Mouse (Mus musculus) ES-Bruce4 (cell line): Measurements from ENCODE around the gene Papola. TPM values are rescaled to one million over a fixed set of nuclear protein-coding genes. Genes with fewer than 3 reads are reported as not detected.

Source experiments
- H3K27ac ChIP-seq: 2 replicates; pipeline ENCODE4 v1.5.1; 2012; ENCODE audit warnings: low read length, inconsistent platforms; ENCODE audit not compliant: insufficient read depth
- H3K27me3 ChIP-seq: 2 replicates; pipeline ENCODE4 v1.6.1; 2012; ENCODE audit warnings: mild to moderate bottlenecking, low read length, inconsistent platforms; ENCODE audit not compliant: control insufficient read depth, poor library complexity, insufficient read depth, severe bottlenecking
- H3K36me3 ChIP-seq: 2 replicates; pipeline ENCODE4 v1.6.1; 2012; ENCODE audit warnings: inconsistent platforms, mild to moderate bottlenecking, low read length, moderate library complexity; ENCODE audit not compliant: control insufficient read depth, poor library complexity, insufficient read depth, severe bottlenecking
- H3K4me1 ChIP-seq: one replicate; pipeline ENCODE4 v1.8.1; 2011; ENCODE audit warnings: low read length; ENCODE audit not compliant: control insufficient read depth, insufficient read depth
- H3K4me3 ChIP-seq: 2 replicates; pipeline ENCODE4 v1.5.1; 2011; ENCODE audit warnings: low read depth, mild to moderate bottlenecking, low read length
- H3K9ac ChIP-seq: 2 replicates; pipeline ENCODE4 v1.6.1; 2012; ENCODE audit warnings: low read depth, mild to moderate bottlenecking, inconsistent platforms; ENCODE audit not compliant: poor library complexity, severe bottlenecking
- H3K9me3 ChIP-seq: replicated peaks from 2 replicates; pipeline ENCODE4 v1.6.1; 2012; ENCODE audit warnings: mild to moderate bottlenecking, low read length, inconsistent platforms; ENCODE audit not compliant: control insufficient read depth, poor library complexity, insufficient read depth, severe bottlenecking
- CTCF ChIP-seq: IDR thresholded peaks from one replicate; pipeline ENCODE4 v1.8.1; 2011; ENCODE audit warnings: low read depth, low read length
- EP300 ChIP-seq: IDR thresholded peaks from 2 replicates; pipeline ENCODE4 v1.6.1; 2011; ENCODE audit warnings: low read depth, low read length; ENCODE audit not compliant: insufficient read depth
- POLR2A ChIP-seq: IDR thresholded peaks from one replicate; pipeline ENCODE4 v1.8.1; 2011; ENCODE audit warnings: low read length; ENCODE audit not compliant: insufficient read depth
- polyA plus RNA-seq: library from polyadenylated mRNA; stranded (reverse); fragments of >200 nt; gene quantifications from 2 replicates; pipeline ENCODE4 v1.2.4, GENCODE M21; 2011; ENCODE audit warnings: low read depth; ENCODE audit not compliant: missing spikeins, insufficient read depth, insufficient read length

Gene Papola
- polyA plus RNA-seq, 1 experiment: 251 TPM

GRCm38 (mm10) chr12:105748114-105748513, 36.4 kb upstream of the Papola start:
- H3K27ac ChIP-seq: no peak overlapping the region
- no peaks in the 10 kb centered on the region for H3K4me1 ChIP-seq
- no peak for TF ChIP-seq EP300
- TF ChIP-seq CTCF: no peak
- TF ChIP-seq POLR2A: no peak
- H3K27me3 ChIP-seq: no peaks in the 10 kb centered on the region
- no peaks in the 10 kb centered on the region for H3K36me3 ChIP-seq
- H3K9me3 ChIP-seq: no peaks in the 10 kb centered on the region
- no peak overlapping the region for H3K9ac ChIP-seq
- no peak overlapping the region for H3K4me3 ChIP-seq

- H3K4me1 ChIP-seq: peaks cover 2% of the 10 kb centered on the region
- H3K27me3 ChIP-seq: no peaks in the 10 kb centered on the region
- no peak overlapping the region for H3K4me3 ChIP-seq
- no peak for TF ChIP-seq EP300
- no peak for TF ChIP-seq CTCF
- TF ChIP-seq POLR2A: no peak
- H3K27ac ChIP-seq: no peak overlapping the region
- no peaks in the 10 kb centered on the region for H3K9me3 ChIP-seq
- no peaks in the 10 kb centered on the region for H3K36me3 ChIP-seq
- H3K9ac ChIP-seq: no peak overlapping the region
Measured at GRCm38 (mm10) chr12:105753813-105754212, 30.7 kb upstream of the Papola start.

- H3K36me3 ChIP-seq: no peaks in the 10 kb centered on the region
- no peak overlapping the region for H3K4me3 ChIP-seq
- H3K9me3 ChIP-seq: no peaks in the 10 kb centered on the region
- peak; percentile 90 for TF ChIP-seq EP300
- TF ChIP-seq POLR2A: no peak
- TF ChIP-seq CTCF: no peak
- 0 out of 2 replicates have a peak overlapping the region, but pooled peaks have one; percentile 22 for H3K9ac ChIP-seq
- H3K27me3 ChIP-seq: no peaks in the 10 kb centered on the region
- H3K4me1 ChIP-seq: peaks cover 5% of the 10 kb centered on the region
- peak overlapping the region; percentile 71 for H3K27ac ChIP-seq
Measured at GRCm38 (mm10) chr12:105757816-105758497, 26.5 kb upstream of the Papola start.

- Histone ChIP-seq H3K9ac (no peak overlapping the region), H3K27ac (peak overlapping the region; percentile 71), H3K9me3 (no peaks in the 10 kb centered on the region), H3K36me3 (no peaks in the 10 kb centered on the region), H3K4me1 (peaks cover 5% of the 10 kb centered on the region), H3K27me3 (no peaks in the 10 kb centered on the region), H3K4me3 (no peak overlapping the region)
- TF ChIP-seq CTCF (no peak), EP300 (no peak), POLR2A (no peak)
Measured at GRCm38 (mm10) chr12:105758911-105759310, 25.6 kb upstream of the Papola start.

GRCm38 (mm10) chr12:105759849-105760478, 24.5 kb upstream of the Papola start:
- Histone ChIP-seq H3K9ac (no peak overlapping the region), H3K27ac (no peak overlapping the region), H3K9me3 (no peaks in the 10 kb centered on the region), H3K27me3 (no peaks in the 10 kb centered on the region), H3K36me3 (no peaks in the 10 kb centered on the region), H3K4me1 (peaks cover 5% of the 10 kb centered on the region), H3K4me3 (no peak overlapping the region)
- TF ChIP-seq EP300 (no peak), CTCF (no peak), POLR2A (no peak)

GRCm38 (mm10) chr12:105761171-105761570, 23.3 kb upstream of the Papola start:
- no peaks in the 10 kb centered on the region for H3K9me3 ChIP-seq
- H3K4me3 ChIP-seq: no peak overlapping the region
- H3K27me3 ChIP-seq: no peaks in the 10 kb centered on the region
- no peak overlapping the region for H3K27ac ChIP-seq
- no peak for TF ChIP-seq CTCF
- no peak for TF ChIP-seq EP300
- no peak for TF ChIP-seq POLR2A
- no peak overlapping the region for H3K9ac ChIP-seq
- H3K36me3 ChIP-seq: no peaks in the 10 kb centered on the region
- H3K4me1 ChIP-seq: peaks cover 5% of the 10 kb centered on the region
